Mouse (Mus musculus) c-Kit-positive CD71-positive TER-119-negative erythroid progenitor cells, embryonic 14.5 days (primary cell): ENCODE measurements around the gene Tenm4.

Experiments used
- DNase-seq: peaks from one replicate; pipeline ENCODE4 v3.0.0-alpha.2; 2013; ENCODE audit warnings: low read depth

Gene Tenm4

DNA sequence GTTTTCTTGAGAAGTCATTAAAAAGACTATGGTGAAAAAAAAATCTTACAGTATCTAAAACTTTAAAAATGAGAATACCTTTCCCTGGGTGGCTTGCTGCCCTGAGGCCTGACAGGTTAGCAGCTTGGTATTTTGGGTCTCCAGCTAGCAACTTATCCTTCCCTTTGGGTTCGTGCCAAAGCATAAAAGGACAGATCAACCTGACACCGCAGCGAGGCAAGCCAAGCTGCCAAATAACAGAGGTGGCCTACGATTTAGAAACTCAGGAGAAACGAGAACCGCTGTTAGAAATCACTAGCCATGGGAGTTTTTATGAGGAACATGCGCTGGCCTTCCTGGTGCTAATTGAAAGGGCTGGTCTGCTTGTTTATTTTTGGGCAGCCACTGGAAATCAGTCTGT lies 571.2 kb downstream of the Tenm4 start:
- no peak for DNase-seq

DNA sequence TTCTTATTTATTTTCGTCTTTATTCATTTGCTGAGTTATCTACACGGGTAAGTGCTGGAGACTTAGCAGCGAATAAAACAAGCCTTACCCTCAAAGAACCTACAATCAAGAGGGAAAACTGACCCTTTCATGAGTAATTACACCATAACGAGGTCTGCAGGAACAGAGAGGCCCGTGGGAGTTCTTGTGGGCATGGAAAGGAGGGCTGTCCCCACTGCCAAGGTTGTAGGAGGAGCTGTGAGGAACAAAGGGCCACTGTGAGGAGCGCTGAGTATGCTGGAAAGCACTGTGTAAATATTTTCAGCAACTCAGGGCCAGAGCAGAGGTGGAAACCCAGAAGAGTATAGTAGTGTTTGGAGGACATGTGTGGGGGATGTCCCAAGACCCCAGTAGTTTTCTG lies 574.9 kb downstream of the Tenm4 start:
- DNase-seq = no peak

DNA sequence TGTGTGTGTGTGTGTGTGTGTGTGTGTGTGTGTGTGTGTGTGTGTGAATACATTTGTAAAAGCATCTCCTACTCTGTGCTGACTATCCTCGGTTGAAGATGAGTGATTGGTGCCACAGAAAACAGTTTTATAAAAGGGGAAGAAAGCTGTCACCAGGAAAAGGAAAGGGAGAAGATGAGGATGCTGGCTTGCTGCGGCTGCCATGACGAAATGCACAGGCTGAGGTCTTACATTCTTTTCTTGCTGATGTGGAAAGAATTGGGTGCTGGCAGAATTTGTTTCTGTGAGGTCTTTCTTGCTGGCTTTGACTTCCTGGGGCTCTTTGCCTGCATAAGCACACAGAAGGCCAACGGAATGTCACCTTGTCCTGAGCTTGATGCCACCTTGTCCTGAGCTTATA lies 575.7 kb downstream of the Tenm4 start:
- DNase-seq = no peak

DNA sequence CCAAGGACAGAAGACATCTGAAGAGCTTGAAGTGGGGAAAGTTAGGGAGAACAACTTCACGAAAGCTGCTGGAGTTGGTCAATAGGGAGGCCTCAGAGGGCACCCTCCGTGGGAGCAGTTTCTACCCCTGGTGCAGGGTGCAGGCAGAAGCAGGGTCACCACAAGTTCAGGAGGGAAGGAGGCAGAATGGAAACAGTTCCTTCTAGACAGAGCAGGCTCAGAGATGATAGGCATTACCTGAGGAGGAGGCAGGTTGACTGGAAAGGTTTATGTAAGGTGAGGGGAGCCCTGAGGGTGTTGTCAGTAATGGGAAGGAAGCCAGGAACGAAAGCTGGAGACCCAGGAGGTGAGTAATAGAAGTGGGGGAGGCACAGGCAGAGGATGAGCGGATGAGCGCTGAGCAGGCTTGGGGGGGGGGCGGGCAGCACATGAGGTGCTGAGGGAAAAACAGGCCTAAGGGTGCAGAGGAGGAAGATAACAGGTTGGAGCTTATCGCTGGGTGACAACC lies 577.5 kb downstream of the Tenm4 start:
- no peak for DNase-seq

DNA sequence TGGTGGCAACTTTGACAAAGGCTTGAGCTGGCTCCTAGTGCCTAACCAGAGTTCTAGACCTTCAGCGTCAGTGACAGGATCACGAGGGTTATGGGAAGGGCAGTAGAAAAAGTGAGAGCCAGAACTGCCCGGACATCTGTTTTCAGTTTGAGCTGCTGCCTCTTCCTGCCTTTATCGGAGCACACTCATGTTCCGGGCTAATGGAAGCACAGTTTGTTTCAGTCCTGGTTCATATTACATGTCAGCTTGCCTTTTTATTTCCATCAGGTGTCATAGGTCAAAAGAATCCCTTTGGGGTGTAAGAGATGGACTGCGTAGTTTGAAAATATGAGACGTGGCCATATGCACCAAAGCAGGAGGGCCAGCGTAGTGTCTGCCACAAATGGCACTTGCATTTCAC lies 578.7 kb downstream of the Tenm4 start:
- DNase-seq = no peak

DNA sequence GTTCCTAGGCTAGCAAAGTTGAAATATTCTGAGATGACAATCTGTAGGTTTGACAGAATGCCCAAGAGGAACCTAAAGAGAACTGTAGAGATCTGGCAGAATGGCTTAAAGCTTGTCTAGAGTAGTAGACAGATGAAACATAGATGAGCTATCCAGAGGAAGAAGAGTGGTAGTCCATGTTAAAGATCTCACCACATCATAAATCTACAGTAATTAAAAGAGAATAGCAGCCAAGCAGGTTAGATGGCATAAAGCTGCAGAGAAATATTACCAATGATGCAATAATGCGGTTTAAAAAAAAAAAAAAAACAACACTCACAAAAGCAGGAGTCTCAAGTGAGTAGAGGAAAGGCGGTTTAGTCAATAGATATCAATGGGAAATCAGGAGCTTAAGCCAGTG lies 580.2 kb downstream of the Tenm4 start:
- no peak for DNase-seq

DNA sequence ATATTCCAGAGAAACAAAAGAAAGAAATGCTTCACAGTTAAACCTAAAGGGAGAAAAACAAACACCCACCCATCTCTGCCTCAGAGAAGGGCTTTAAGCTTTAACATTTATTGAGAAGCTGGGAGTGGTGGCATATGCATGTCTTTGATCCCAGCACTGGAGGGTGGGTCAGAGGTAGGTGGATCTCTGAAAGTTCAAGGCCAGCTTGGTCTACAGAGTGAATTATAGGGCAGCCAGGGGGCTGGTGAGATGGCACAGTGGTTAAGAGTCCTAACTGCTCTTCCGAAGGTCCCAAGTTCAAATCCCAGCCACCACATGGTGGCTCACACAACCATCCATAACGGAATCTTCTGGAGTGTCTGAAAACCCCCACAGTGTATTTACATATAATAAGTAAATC lies 581.7 kb downstream of the Tenm4 start:
- no peak for DNase-seq

DNA sequence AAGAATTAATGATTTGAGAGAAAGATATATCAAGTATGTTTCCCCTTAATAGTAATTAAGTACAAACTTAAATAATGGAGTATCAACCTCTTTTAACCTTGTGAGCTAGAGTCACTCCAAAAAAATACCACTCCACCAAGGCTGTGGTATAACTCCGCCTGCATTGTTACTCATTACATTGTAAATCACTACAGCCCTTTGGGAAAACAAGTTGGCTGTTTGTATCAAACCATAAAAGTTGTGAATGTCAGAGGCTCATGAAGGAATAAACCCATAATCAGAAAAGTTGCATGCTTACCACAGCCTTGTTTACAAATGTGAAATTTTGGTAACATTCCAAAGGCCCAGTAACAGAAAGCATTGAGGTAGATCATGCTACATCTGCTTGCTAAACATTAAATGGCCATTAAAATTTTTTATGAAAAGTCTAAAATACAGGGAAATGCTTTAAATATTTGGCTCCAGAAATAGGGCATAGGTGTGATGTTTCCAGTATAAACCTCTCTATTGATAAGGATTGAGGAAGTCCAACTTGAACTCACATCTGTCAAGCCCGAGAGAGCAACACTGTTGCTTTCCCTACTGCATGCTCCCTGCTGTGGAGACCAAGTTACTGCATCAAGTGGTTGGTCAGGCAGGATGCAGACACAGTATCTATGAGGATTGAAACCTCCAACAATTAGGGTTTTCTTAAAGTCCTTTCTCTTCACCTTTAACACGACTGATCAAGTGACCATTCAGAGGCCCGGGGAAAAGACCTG lies 582.5 kb downstream of the Tenm4 start:
- no peak for DNase-seq

DNA sequence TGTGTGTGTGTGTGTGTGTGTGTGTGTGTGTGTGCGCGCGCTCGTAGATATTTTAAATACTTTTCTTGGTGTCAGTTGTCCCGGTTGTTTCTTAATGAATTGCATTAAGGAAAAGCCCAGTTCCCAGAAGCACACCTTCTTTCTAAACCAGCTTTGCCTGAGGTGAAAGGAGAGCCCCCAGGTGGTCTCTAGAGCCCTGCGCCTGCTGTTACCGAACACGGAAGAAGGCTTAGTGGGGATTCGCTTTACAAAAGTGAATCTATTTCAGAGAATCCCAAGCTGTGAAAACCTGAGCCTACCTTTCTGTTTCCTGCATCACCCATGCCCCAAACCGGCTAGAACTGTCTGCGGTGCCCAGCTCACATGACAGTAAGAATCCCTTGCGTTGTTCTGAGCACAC lies 583.1 kb downstream of the Tenm4 start:
- DNase-seq = no peak

DNA sequence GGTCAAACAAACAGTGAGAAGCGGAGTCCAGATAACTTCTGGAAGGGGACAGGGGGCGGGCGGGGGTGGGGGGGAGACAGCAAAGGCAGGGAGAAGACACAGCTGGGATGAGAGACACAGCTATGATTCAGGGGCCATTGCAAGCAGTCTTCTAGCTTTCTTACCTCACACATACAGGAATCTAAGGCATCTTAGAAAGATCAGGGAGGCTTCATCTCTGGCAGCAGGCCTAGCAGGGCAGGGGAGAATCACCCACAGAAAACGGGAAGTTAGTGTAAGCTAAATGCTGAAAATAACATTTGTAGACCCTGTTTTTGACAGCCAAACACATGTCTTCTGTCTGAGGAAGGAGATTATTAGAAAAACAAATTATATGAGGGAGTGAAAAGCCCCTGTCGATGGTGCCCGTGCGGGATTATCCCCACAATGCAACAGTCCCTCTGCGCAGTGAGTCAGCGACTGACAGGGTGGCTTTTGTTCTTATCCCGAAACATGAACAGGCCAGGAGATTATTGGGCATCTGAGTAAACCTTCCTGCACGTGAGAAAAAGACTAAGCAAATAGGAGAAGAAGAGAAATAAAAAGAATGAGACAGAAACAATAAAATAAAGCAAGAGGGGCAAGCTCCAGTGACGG lies 584.5 kb downstream of the Tenm4 start:
- no peak for DNase-seq

DNA sequence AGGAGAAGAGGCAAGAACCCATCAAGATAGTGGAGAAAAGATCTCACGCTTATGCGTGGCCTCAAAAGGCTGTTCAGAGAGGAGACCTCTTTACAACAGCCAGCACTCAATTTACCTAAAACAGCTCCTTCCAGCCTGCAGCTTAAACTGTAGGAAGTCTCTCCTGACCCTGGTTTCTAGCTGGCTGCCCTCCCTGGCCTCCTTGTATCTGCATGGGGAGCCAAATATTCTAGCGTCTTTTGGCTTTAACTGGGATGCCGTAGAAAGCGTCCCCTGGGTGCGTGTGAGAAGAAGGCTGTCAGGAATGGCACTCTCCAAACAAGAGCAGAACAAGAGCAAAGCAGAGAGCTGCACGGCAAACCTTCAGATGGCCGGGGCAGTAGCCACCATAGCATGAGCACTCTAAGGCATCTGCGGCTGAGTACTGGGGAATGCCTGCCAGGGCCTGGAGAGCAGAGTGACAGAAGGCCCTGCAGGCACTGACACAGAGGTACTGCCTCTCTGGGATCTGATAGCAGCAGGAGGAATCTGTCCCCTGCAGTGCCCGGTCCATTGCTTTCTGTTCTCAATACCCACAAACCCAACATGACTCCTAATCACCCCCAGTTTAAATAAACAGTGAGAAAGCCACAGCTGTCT lies 585.2 kb downstream of the Tenm4 start:
- no peak for DNase-seq

DNA sequence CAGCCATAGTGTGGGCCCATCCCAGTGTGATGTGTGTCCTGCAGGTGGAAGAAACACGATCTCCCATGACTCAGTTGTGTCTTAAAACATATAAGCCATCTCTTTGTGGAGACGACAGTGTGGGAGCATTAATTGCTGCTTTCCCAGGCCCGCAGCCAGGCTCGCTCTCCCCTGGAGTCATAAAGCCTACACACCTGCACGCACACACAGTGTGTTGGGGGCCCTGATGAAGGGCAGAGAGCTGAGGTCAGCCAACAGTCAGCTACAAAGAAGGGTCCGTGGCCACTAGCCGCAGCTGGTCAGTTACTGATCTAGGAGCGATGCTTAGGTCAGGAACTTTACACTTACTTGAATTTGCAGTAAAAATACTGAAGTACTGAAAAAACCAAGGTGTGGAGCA lies 586.0 kb downstream of the Tenm4 start:
- DNase-seq = no peak

DNA sequence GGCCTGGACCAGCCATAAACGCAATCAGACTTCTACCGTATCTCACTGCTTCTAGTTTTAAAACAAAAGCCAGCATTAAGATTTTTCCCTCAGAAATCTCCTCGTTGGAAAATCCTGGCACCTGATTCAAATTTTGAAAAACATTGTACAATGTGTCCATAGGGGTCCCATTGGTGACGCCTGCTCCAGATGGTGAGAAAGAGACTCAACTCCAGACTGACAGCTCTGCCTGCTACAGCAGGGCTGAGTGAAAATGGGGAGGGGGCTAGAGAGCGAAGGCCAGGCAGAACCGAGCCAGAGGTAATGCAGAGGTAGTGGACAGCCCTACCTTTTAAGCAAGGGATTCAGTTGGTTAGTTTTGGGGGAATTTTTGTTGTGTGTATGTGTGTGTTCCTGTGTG lies 589.2 kb downstream of the Tenm4 start:
- DNase-seq = no peak

DNA sequence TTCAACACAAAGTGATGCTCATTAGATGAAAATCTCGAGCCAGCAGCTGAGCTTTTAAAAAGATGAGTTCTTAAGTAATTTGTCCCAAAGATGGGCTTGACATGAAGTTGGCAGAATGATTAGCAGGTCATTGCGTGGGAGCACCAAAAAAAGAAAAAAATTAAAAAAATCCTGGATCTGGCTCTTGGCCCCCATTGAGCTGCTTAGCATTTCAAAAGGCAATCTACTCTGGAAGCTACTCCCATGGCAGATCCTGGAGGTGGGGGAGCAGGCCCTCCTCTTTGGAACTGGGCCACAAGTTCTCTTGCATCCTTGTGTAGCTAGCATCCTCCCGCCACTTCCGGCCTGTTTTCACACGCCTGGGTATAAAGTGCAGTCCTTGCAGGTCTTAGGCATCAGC lies 590.1 kb downstream of the Tenm4 start:
- no peak for DNase-seq

DNA sequence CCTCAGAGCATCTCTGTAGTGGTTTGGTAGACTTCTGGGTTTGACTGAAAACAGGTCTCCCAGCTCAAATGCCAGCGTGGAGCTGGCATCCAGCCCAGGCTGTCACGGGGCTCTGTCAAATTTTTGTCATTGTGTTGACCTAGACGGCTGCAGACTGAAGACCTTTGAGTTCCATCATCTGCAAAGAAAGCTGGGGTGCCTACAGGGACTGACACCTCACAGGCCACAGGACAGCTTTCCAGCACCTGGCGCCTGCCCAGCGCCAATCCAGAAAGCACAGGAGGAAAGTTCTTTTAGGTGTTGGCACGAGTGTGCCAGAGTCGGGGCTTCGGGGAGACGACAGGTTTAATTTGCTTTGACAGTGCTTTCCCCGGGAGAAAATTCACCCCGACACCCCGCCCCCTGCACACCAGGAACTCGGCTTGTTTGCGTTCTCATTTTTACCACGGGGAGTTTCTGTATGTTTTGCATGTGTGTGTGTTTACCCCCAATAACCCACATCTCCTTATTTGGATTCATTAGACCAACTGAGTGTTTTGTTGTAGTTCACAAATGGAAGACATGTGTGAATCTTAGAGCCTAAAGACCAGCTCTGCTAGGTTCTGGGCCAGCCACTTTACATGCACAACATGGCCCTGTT lies 594.4 kb downstream of the Tenm4 start:
- no peak for DNase-seq

DNA sequence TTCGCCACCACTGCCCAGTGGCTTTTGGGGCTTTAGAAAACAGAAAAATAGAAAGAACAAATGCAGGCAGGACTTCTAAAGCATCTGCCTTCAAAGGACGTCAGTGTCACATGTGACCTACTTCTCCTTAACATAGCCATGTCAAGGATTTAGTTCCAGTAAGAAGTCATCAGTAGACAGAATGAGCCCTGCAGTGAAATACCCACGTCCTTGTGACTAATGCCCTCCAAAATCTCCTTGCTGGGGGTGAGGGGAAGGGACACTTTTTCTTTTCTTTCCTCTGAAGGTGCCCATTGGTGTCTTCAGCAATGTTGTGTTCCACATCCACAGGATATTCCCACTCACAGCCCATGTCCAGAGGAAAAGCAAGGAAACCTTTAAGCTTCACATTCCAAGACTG lies 596.0 kb downstream of the Tenm4 start:
- no peak for DNase-seq

DNA sequence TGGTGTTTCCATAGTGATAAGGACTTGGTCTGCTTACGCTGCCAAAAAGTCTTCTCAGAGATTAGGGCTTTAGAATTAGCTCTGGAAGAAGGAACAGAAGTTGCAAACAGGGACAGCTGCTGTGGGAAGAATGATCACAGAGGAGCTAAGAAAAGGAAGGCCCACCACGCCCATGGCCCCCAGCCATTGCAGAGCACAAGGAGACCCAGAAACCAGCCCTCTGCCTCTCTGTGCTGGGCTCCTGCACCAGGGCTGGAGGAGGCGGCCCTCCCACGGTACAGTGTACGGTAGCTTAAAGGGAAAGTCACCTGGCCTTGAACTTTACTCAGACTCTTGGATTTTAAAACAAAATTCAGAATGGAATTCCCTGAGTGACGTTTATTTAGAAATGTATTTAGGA lies 597.7 kb downstream of the Tenm4 start:
- DNase-seq = no peak

DNA sequence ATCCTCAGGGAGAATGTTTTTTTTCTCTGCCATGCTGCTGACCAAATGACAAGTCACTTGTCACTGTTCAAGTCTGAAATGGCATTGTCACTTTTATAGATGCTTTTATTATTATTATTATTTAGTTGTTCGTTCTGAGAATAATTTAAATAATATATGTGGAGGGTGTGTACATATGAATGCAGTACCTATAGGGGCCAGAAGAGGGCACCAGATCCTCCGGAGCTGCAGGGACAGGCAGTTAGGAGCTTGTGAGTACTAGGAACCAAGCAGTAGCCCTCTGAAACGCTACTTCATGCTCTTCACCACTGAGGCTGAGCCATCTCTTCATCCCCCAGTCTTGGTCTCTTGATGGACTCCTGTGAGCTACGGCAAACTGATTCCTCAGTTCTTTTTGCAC lies 598.7 kb downstream of the Tenm4 start:
- peak; percentile 32 for DNase-seq

DNA sequence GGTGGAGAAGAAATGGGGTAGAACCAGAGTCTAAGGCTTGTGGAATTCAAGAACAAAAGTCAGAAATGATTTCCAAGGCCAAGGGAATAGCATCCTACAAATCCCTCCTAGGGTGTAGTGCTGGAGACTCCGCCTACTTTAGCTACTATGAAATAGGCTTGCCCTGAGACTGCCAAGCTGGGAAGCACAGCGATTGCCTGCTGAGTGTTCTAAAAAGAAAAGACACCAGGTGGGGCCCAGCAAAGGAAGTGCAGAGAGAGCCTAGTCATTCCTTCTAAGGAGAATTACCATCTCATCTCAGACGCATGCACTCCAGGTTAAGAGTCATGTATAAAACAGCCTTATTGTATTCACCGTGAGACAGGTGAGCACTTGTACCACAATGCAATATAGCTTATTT lies 601.9 kb downstream of the Tenm4 start:
- DNase-seq = no peak

DNA sequence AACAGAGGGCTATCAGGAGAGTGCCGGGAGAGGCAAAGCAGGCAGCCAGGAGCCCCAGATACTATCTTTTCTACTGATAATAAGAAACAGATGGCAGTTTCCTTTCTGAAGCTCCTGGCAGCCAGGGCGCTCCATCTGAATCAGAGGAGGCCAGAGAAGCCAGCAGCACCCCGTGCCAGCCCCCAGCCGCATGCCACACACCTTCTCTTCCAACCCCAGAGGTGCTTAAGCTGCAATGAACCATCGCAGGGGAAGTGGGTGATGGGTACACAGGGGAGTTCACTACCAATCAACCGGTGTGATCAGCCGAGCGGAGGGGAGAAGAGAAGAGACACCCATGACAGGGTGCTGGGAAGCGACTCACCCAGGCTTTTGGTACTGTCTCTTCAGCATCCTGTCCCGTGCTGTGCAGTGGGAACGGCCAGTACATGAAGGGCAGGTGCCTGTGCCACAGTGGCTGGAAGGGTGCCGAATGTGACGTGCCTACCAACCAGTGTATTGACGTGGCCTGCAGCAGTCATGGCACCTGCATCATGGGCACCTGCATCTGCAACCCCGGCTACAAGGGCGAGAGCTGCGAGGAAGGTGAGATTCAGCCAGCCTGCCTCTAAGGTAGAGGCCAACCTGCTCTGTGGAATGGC lies 602.7 kb downstream of the Tenm4 start:
- DNase-seq = no peak

DNA sequence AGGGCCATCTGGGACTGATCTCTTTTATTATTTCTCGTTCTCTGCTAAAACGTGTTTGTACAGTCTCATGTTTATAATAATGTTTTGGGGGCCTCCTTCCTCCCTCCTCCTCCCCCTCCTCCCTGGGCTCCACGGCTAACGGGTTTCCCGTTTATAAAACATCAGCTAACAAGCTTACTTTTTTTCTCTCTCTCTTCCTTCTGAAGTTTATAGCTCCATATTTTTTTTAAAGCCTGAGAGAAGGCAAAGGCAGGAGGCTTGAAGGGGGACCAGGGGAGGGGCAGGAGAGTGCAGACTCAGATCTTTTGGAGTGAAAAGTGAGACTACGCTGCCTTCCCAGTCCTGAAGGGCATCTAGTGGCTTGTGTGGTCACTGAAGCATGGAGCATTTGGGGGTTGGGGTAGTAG lies 604.0 kb downstream of the Tenm4 start:
- no peak for DNase-seq

DNA sequence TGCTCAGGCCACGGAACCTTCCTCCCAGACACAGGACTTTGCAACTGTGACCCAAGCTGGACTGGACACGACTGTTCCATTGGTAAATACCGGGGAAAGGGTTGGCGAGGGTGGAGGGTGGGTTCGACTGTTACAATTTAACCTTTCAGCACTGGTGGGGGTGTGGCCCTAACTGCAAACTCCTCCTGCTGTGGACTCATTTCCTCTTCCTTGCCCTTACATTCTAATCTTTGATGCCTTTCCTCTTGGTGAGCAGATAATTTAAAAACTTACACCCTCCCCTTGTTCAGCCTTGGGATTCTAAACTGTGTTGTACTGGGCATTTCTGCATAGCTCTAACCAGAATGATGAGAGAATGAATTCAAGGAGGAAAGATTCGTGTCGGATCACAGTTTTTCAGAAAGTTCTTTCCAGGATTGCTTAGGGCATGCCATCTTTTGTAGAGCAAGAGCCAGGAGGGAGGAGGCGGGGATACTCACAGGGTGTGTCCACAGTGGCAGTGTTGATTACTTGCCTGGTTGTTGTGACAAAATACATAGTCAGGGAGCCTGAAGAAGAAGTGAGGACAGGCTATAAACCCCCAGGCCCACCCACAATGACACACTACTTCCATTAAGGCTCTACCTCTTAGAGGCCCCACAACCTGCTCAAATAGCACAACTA lies 607.0 kb downstream of the Tenm4 start:
- DNase-seq = peak; percentile 24
